Mouse (Mus musculus) spleen, adult 2 months (tissue): Measurements from ENCODE around the gene Sh3glb1.

Source experiments
- CTCF ChIP-seq: fragments of 200-500 bp; IDR thresholded peaks from 2 replicates; pipeline ENCODE4 v1.5.1; 2011; ENCODE audit warnings: mild to moderate bottlenecking, inconsistent platforms; ENCODE audit not compliant: insufficient read depth, insufficient read length, insufficient replicate concordance; ENCODE audit errors: extremely low read depth
- POLR2A ChIP-seq: fragments of 200-500 bp; IDR thresholded peaks from 2 replicates; pipeline ENCODE4 v1.6.1; 2011; ENCODE audit warnings: low read depth, low read length, inconsistent platforms

DNA sequence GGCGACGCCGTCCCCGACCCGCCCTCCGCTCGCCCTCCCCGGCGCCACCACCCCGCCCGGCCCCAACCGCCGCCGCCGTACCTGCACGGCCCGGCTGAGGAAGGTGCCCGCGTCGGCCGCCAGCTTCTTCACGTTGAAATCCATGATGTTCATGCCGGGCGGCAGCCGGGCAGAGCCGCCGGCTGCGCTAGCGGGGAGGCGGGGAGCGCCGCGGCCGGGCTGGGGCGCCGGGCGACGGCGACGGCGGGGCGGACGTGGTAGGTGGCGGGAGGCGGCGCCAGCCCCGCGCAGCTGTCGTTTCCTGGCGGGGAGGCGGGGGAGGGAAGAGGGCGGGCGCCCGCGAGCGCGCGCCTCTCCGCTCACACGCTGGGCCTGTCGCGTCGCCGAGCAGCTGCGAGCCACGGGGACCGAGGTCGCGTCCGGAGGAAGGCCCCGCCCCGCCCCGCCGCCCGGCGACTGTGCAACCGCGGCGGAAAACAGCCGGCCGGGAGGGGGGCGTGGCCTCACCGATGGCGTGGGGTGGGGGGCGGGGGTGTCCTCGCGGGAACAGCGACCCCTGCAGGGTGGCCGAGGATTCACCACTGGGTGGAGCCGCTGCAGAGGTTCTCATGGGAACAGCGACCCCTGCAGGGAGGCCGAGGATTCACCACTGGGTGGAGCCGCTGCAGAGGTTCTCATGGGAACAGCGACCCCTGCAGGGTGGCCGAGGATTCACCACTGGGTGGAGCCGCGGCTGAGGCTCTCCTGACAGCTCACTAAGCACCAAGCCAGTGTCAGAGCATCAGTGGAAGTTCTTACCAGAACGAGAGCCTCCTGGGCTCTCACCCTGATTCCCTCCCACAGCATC is at the start of gene Sh3glb1:
- TF ChIP-seq POLR2A (0 out of 2 replicates have a peak, but pooled peaks have one; percentile 4), CTCF (peak; percentile 98)
